Mouse (Mus musculus) adrenal gland (tissue): Measurements from ENCODE around the gene Bhlhe23.

Source experiments
- intact Hi-C: fragments of 180-260 bp; cut with DNase I; formaldehyde crosslinking; loops from one replicate; pipeline ENCODE4 v1.15.1; 2025

The Bhlhe23 gene

DNA sequence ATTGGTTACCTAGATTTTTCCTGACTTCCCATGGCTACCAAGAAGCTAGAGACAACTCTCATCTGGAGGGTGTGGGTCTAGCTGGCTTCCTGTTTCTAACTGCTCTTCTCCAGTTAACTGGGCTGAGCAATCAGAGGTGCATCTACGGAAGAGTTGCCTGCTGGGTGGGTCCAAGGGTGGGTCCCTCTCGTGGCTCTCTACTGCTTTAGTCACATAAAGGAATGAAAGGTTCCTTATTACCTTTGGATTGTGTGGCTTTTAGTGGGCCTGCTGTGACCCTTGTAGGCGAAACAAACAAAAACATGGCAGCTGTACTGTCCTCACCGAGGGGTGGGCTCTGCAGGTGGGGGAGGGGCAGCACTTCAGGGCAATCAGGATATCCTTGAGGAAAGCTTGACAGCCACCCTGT, 49.1 kb downstream of the Bhlhe23 start:
- intact Hi-C loops: loop anchor here (5.0 kb wide), 1 partner anchor 45 kb away; no protein-coding TSS in a partner anchor

DNA sequence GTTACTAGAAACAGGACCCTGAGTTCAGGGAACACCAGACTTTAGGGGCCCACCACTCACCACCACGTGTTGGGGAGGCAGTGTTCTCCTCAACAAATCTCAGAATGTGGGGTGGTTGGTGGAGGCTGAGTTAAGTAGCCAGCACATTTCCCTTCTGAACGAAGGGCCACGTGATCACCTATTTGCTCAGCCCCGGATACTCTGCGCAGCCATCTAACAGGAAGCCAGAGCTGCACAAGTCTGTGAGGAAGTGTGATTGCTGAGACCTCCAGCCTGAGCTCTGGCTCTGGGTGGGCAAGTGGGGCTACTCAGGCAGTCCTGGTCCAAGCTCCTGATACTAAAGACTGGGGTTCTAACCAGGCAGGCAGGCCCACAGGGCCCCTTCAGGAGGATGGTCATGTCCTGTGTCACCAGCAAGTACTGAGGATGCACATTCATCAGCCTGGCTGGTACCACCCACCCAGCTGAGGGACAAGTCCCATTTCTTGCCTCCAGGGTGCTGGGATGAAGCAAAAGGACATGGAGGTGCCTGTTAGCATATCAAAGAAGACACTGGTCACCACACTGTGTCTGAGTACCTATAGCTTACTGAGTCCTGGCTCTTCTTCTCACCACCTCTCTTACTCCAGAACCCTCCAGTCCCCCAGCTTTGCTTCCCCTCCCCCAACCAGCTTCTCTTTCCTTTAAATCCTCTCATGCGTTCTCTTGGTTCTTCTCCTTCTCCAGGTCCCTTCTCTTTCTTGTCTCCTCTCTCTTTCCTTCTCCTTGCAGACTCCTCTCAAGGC, 49.9 kb downstream of the Bhlhe23 start:
- intact Hi-C loops: loop anchor here (5.0 kb wide), 1 partner anchor 45 kb away; no protein-coding TSS in a partner anchor

DNA sequence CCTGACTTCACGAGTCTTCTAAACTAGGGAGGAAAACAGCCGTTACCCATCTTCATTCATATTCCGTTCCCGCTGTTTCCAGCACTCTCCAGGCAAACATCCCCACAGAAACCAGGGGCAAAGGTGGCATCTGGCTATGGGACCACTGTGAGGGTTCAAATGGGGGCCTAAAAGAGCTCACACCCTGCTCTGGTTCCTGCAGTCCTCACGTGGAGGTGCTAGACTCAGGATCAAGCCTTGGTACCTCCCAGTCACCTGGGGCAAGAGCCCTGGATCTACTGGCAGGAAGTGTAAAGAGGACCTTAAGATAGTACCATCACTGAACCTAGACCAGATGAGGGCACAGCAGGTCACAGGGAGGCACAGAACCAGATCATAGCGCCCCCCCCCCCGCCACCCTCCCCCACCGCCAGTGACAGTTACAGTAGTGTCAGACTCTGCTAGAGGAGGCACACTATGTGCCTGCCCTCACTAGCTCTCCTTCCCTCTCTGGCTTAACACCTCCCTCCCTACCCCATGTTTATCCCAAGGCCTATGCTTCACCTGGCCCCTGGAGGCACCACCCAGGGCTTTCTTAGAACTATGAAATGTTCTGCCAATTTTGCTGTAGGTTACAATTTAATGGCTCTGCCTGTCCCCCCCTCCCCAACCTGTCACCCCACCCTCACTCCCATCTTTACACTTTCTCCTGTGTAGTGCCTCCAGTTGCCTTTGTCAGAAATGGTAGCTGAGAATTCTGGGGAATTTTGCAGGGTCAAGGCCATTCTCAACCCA, 50.7 kb downstream of the Bhlhe23 start:
- intact Hi-C loops: loop anchor here (5.0 kb wide), 1 partner anchor 44 kb away; no protein-coding TSS in a partner anchor

DNA sequence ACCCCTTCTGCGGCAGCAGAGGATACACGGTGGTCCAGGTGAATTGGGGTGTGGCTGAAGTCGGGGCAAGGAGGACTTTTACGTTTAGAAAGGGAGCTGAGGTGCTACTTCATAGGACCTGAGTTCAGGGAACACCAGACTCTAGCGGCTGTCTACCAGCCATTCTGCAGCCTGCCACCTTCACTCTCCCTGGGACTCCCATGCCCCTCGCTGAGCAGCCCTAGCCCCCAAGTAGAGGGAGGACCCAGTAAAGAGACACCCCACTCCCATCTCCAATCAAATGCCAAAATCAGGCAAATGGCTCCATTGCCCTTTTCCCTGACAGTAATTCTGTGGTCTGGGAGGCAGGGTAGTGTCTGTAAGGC, 51.3 kb downstream of the Bhlhe23 start:
- intact Hi-C loops: loop anchor here (5.0 kb wide), 1 partner anchor 43 kb away; no protein-coding TSS in a partner anchor

DNA sequence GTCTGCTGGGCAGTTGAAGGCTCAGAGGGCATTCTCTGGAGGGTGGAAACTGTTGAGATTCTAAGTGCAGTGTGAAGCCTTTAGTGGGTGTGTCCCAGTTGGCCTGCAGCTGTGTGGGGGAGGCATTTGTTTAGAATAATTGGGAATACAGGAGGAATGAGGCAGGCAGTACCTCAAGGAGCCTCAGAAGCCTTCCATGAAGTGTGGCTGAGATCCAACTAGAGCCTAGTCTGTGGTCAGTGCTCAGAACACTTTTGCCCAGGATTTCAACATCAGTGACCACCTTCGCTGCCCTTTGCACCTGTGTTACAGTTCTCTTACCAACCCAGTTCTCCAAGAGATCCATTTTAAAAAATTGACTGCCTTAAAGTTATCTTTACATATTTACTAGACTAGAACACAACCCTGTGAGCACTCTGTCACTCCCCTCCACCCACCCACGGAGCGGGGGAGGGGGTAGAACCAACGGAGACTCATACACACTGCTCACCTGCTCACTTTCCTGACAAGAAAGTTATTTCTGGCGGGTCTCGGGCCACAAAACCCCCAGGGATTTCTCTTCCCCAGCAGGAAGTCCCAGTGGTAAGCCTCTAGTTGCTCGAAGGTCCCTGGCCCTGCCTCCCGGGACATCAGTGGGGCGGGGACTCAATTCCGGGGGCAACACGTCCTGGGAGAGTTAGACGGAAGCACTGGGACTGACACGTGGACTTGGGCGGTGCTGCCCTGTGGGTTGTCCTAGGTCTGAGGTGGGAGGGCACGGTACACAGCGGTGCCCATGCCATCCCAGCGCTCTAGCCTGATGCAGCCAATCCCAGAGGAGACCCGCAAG, 51.9 kb downstream of the Bhlhe23 start, which contains the start of gene Slc17a9:
TSS of gene Slc17a9 (plus strand) at position 679 of the 829 bp plus-strand sequence.
- intact Hi-C loops: loop anchor here (5.0 kb wide), 1 partner anchor 42 kb away; no protein-coding TSS in a partner anchor
